Mouse (Mus musculus) liver, embryonic 14.5 days (tissue): ENCODE data around the gene Ubtd2.

Experiments used
- CTCF ChIP-seq: IDR thresholded peaks from 2 replicates; pipeline ENCODE4 v1.5.1; 2016; ENCODE audit warnings: antibody characterized with exemption, low read depth, control low read depth
- EP300 ChIP-seq: IDR thresholded peaks from 2 replicates; pipeline ENCODE4 v1.6.1; 2016; ENCODE audit warnings: antibody characterized with exemption, low read depth

DNA sequence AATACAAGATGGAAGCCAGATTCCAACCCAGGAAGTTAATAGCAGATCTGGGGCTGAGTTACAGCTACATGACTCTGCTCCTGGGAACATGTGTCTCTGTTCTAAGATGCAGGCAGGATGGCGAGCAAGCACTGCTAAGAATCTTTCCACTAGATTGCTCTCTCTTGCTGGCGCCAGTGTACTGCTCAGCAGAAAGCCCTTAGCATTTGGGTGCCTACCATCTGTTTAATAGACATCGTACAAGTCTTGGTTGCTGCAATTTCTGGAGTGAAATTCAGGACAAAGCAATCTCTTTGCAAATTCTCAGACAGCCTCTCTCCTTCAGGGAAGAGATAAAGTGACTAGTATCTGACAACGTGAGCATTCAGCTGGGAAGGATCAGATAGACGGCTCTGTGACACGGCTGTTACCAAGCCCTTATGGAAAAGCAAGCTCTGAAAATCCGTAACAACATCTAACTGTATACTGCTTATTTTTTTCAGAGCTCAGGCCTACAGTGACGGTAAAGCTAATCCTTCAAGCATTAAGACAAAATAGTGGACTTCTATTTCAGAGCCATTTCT, 1.7 kb upstream of the Ubtd2 start:
- TF ChIP-seq CTCF (no peak), EP300 (no peak)
